Mouse (Mus musculus): ENCODE measurements around the gene Chn1. TPM values are rescaled to one million over a fixed set of nuclear protein-coding genes. Genes with fewer than 3 reads are reported as not detected.

Chn1 gene
- polyA plus RNA-seq, 1 experiment from 2014 or later, result 14.4 TPM

DNA sequence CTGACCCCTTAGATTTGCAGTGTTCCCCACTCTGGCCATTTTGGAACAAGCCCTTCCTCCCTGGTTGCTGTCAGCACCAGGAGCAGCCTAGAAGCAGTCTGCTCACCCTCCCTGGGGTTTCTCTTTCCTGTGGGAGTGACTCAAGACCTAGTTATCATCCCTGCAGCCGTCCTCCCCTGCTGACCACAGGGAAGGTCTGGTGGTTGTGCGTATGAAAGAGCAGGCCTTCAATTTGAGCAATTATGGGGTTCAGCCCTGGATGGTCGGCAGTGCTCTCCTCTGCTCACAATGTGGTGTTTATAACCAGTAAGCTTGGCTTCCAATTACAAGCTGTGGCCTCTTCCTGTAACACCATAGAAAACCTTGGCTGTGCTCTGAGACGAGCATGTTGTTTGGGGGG lies 167.5 kb downstream of the Chn1 start:
- Histone ChIP-seq H3K27ac (ENCODE audit: poor library complexity, severe bottlenecking) (peak overlapping the region; percentile 26; the same call in 1 of the 2 replicates), H3K4me3 (no peak overlapping the region), H3K9me3 (replicated peaks) (no peaks in the 10 kb centered on the region), H3K27me3 (replicated peaks) (no peaks in the 10 kb centered on the region), H3K4me1 (replicated peaks) (peaks cover 31% of the 10 kb centered on the region), H3K9ac (peak overlapping the region; percentile 26; the same call in 1 of the 2 replicates), H3K36me3 (peaks cover 9% of the 10 kb centered on the region; the same call in 1 of the 2 replicates), H3K4me2 (no peak overlapping the region)
- 23% methylated on average over 4 of the region's 4 CpGs for WGBS
- ATAC-seq (ENCODE audit: insufficient number of reproducible peaks, low FRiP score), result no peak

DNA sequence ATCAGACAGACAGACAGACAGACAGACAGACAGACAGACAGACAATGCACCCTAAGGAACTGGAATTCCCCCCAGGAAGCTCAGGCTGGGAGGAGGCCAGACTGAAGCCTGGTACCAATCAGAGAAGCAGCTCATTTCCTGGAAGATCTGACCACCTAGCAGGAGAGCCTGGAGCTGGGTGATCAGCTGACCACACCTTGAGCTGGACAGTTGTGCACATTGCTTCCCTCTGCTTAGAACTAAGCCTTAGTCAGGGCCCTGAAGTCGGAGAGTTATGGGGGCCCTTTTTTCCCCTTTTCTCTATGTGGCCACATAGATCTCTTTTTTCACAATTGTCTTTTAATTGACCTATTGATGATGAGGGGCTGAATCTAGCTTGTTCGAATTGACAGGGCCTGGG lies 168.0 kb downstream of the Chn1 start:
- peak overlapping the region; percentile 26; the same call in 1 of the 2 replicates for H3K27ac ChIP-seq (ENCODE audit: poor library complexity, severe bottlenecking)
- no peaks in the 10 kb centered on the region for H3K27me3 ChIP-seq (replicated peaks)
- ATAC-seq (ENCODE audit: insufficient number of reproducible peaks, low FRiP score), result no peak
- WGBS, result 67% methylated on average over 2 of the region's 2 CpGs
- H3K9me3 ChIP-seq (replicated peaks), result no peaks in the 10 kb centered on the region
- H3K9ac ChIP-seq, result 0 out of 2 replicates have a peak overlapping the region, but pooled peaks have one; percentile 26
- peaks cover 5% of the 10 kb centered on the region; the same call in 1 of the 2 replicates for H3K36me3 ChIP-seq
- H3K4me2 ChIP-seq, result no peak overlapping the region
- no peak overlapping the region for H3K4me3 ChIP-seq
- H3K4me1 ChIP-seq (replicated peaks), result peaks cover 31% of the 10 kb centered on the region

- Histone ChIP-seq H3K9ac (no peak overlapping the region), H3K27me3 (replicated peaks) (no peaks in the 10 kb centered on the region), H3K4me1 (replicated peaks) (peaks cover 31% of the 10 kb centered on the region), H3K4me2 (no peak overlapping the region), H3K4me3 (no peak overlapping the region), H3K9me3 (replicated peaks) (no peaks in the 10 kb centered on the region), H3K36me3 (peaks cover 2% of the 10 kb centered on the region; the same call in 1 of the 2 replicates), H3K27ac (ENCODE audit: poor library complexity, severe bottlenecking) (no peak overlapping the region)
- WGBS, result 86% methylated on average over 6 of the region's 6 CpGs
- ATAC-seq (ENCODE audit: insufficient number of reproducible peaks, low FRiP score), result no peak
These were observed 168.5 kb downstream of the Chn1 start for GRCm38 (mm10) chr2:73606616-73607015.

- H3K27me3 ChIP-seq (replicated peaks), result no peaks in the 10 kb centered on the region
- no peak overlapping the region for H3K4me2 ChIP-seq
- H3K9ac ChIP-seq, result no peak overlapping the region
- no peak overlapping the region for H3K27ac ChIP-seq (ENCODE audit: poor library complexity, severe bottlenecking)
- H3K36me3 ChIP-seq, result no peaks in the 10 kb centered on the region
- no peak for ATAC-seq (ENCODE audit: insufficient number of reproducible peaks, low FRiP score)
- no peaks in the 10 kb centered on the region for H3K9me3 ChIP-seq (replicated peaks)
- no peak overlapping the region for H3K4me3 ChIP-seq
- 67% methylated on average over 8 of the region's 8 CpGs for WGBS
- H3K4me1 ChIP-seq (replicated peaks), result peaks cover 31% of the 10 kb centered on the region
These were observed 170.1 kb downstream of the Chn1 start for GRCm38 (mm10) chr2:73605077-73605476.

GRCm38 (mm10) chr2:73604579-73604978 lies 170.6 kb downstream of the Chn1 start:
- Histone ChIP-seq H3K27me3 (replicated peaks) (no peaks in the 10 kb centered on the region), H3K4me1 (replicated peaks) (peaks cover 29% of the 10 kb centered on the region), H3K4me2 (no peak overlapping the region), H3K36me3 (no peaks in the 10 kb centered on the region), H3K4me3 (no peak overlapping the region), H3K9me3 (replicated peaks) (no peaks in the 10 kb centered on the region), H3K9ac (no peak overlapping the region), H3K27ac (ENCODE audit: poor library complexity, severe bottlenecking) (no peak overlapping the region)
- 80% methylated on average over 2 of the region's 2 CpGs for WGBS
- ATAC-seq (ENCODE audit: insufficient number of reproducible peaks, low FRiP score), result no peak

GRCm38 (mm10) chr2:73600650-73601049 lies 174.5 kb downstream of the Chn1 start:
- WGBS, result 75% methylated on average over 2 of the region's 2 CpGs
- no peak overlapping the region for H3K4me2 ChIP-seq
- no peak overlapping the region for H3K27ac ChIP-seq (ENCODE audit: poor library complexity, severe bottlenecking)
- no peak overlapping the region for H3K9ac ChIP-seq
- no peaks in the 10 kb centered on the region for H3K27me3 ChIP-seq (replicated peaks)
- no peak for ATAC-seq (ENCODE audit: insufficient number of reproducible peaks, low FRiP score)
- H3K9me3 ChIP-seq (replicated peaks), result no peaks in the 10 kb centered on the region
- H3K36me3 ChIP-seq, result no peaks in the 10 kb centered on the region
- no peak overlapping the region for H3K4me3 ChIP-seq
- H3K4me1 ChIP-seq (replicated peaks), result peaks cover 21% of the 10 kb centered on the region

DNA sequence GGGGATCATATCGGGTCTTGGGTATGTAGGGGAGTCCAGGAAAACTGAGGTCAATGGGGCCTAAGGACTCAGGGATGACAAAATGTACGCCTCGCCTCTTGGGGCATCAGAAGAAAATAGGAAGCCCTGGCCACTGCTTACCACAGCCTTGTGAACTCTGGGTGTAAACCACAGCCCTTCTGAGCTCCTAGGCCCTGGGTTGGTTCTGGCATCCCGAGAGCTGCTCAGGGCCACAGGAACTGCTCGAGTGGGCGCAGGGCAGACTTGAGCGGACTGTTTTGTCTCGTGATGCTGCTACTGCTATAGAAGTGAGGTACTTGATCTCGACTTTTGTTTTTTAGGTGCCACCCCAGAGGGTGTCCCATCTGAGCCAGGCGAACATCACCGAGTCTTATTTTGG lies 177.4 kb downstream of the Chn1 start:
- no peak for ATAC-seq (ENCODE audit: insufficient number of reproducible peaks, low FRiP score)
- Histone ChIP-seq H3K9ac (no peak overlapping the region), H3K4me1 (replicated peaks) (peaks cover 34% of the 10 kb centered on the region), H3K27me3 (replicated peaks) (no peaks in the 10 kb centered on the region), H3K9me3 (replicated peaks) (no peaks in the 10 kb centered on the region), H3K36me3 (no peaks in the 10 kb centered on the region), H3K4me2 (no peak overlapping the region), H3K4me3 (no peak overlapping the region), H3K27ac (ENCODE audit: poor library complexity, severe bottlenecking) (no peak overlapping the region)
- 91% methylated on average over 11 of the region's 11 CpGs for WGBS

DNA sequence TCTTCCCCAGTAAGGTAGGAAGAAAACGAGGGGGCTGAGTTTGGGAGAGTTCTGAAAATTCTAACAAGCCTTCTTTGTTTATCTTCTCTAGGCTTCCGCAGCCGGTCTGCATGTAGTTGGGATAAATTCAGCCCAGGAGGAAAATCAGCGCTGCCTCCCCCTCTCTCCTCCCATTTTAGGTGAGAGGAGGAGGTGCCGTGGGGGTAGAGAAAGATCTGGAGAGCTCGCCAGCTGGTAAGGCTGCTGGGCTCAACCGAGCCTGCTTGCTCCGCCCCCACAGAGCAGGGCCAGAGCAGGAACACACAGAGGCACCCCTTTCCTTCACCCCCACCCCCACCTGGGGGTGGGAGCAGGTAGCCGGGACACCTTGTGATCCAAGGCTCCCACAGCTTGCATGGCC lies 178.4 kb downstream of the Chn1 start:
- Histone ChIP-seq H3K9ac (peak overlapping the region; percentile 31), H3K4me3 (peak overlapping the region; percentile 19; the same call in 1 of the 2 replicates), H3K4me2 (peak overlapping the region; percentile 63), H3K27ac (ENCODE audit: poor library complexity, severe bottlenecking) (no peak overlapping the region), H3K27me3 (replicated peaks) (no peaks in the 10 kb centered on the region), H3K4me1 (replicated peaks) (peaks cover 44% of the 10 kb centered on the region), H3K9me3 (replicated peaks) (no peaks in the 10 kb centered on the region), H3K36me3 (no peaks in the 10 kb centered on the region)
- ATAC-seq (ENCODE audit: insufficient number of reproducible peaks, low FRiP score), result 0 out of 2 replicates have a peak, but pooled peaks have one; percentile 51
- WGBS, result 8% methylated on average over 9 of the region's 9 CpGs

DNA sequence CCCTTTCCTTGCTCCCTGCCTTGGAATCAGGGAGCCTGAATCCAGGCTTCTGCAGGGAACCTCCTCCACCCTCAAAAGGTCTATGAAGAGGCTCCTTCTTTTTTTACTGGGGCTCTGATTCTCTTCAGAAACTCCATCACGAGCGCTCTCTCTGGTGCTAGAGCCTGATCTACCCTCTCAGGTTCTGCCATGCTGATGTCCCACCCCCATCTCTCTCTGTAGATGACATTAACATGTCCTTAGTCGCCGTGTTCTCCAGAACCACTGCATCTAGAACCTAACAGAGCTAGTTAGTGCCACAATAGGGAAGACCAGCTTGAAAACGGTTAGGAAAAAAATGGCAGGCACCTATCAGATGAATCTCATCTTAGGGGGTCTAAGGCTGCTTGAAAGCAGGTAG lies 178.8 kb downstream of the Chn1 start:
- H3K4me2 ChIP-seq, result peak overlapping the region; percentile 63
- WGBS, result 56% methylated on average over 5 of the region's 5 CpGs
- H3K4me1 ChIP-seq (replicated peaks), result peaks cover 45% of the 10 kb centered on the region
- peak overlapping the region; percentile 31; the same call in 1 of the 2 replicates for H3K9ac ChIP-seq
- H3K27me3 ChIP-seq (replicated peaks), result no peaks in the 10 kb centered on the region
- no peaks in the 10 kb centered on the region for H3K9me3 ChIP-seq (replicated peaks)
- H3K36me3 ChIP-seq, result no peaks in the 10 kb centered on the region
- H3K4me3 ChIP-seq, result peak overlapping the region; percentile 19; the same call in 1 of the 2 replicates
- no peak for ATAC-seq (ENCODE audit: insufficient number of reproducible peaks, low FRiP score)
- H3K27ac ChIP-seq (ENCODE audit: poor library complexity, severe bottlenecking), result no peak overlapping the region

DNA sequence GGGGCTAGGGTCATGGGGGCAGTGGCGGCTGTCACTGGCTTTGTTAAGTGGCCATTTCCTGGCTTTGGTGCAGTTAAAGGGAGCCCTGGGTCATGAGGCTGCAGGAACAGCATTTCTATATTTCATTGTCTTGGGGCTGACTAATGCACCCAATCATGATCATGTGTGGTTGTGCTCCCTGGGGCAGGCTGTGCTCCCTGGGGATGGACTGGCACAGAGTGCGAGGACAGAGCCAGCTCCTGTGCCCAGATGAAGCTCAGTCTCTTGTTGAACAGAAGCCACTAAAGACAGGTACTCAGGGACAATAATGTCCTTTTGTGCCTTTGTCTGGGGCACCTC lies 182.1 kb downstream of the Chn1 start:
- no peak for ATAC-seq (ENCODE audit: insufficient number of reproducible peaks, low FRiP score)
- no peak overlapping the region for H3K4me3 ChIP-seq
- H3K27ac ChIP-seq (ENCODE audit: poor library complexity, severe bottlenecking), result peak overlapping the region; percentile 1; the same call in 1 of the 2 replicates
- H3K36me3 ChIP-seq, result no peaks in the 10 kb centered on the region
- H3K4me2 ChIP-seq, result no peak overlapping the region
- H3K9ac ChIP-seq, result no peak overlapping the region
- no peaks in the 10 kb centered on the region for H3K27me3 ChIP-seq (replicated peaks)
- H3K9me3 ChIP-seq (replicated peaks), result no peaks in the 10 kb centered on the region
- WGBS, result 69% methylated on average over 2 of the region's 2 CpGs
- peaks cover 68% of the 10 kb centered on the region for H3K4me1 ChIP-seq (replicated peaks)

- ATAC-seq (ENCODE audit: insufficient number of reproducible peaks, low FRiP score), result no peak
- no peak overlapping the region for H3K4me3 ChIP-seq
- 55% methylated on average over 14 of the region's 14 CpGs for WGBS
- peak overlapping the region; percentile 20; the same call in 1 of the 2 replicates for H3K4me2 ChIP-seq
- no peak overlapping the region for H3K9ac ChIP-seq
- no peaks in the 10 kb centered on the region for H3K27me3 ChIP-seq (replicated peaks)
- H3K27ac ChIP-seq (ENCODE audit: poor library complexity, severe bottlenecking), result peak overlapping the region; percentile 1
- peaks cover 70% of the 10 kb centered on the region for H3K4me1 ChIP-seq (replicated peaks)
- H3K9me3 ChIP-seq (replicated peaks), result no peaks in the 10 kb centered on the region
- no peaks in the 10 kb centered on the region for H3K36me3 ChIP-seq
These were observed 182.7 kb downstream of the Chn1 start for GRCm38 (mm10) chr2:73592231-73593100.
